Mouse (Mus musculus) spleen, postnatal 10 days (tissue): Measurements from ENCODE around the gene Klhl7.
A peak's percentile ranks its signal among the peaks of the same experiment; 100 is the strongest.
"Not testable (repeated sequence)": the region's sequence is repeated elsewhere in the genome, so short reads cannot be mapped to it uniquely, and the experiment has no call there.

ENCODE experiments used
- DNase-seq, 2 experiments: peaks; one replicate each; pipeline ENCODE4 v3.0.0; 2021 to 2022; ENCODE audit warnings: low spot score in 2 of 2

Gene Klhl7

GRCm38 (mm10) chr5:24095393-24095792 is 5.0 kb upstream of the Klhl7 start:
- no peak for DNase-seq

GRCm38 (mm10) chr5:24095881-24096280 is 4.5 kb upstream of the Klhl7 start:
- no peak for DNase-seq

GRCm38 (mm10) chr5:24100810-24101311 is 456 bp downstream of the Klhl7 start:
- peak; percentile 74 to 87 for DNase-seq

- no peak for DNase-seq
These were observed 1.2 kb downstream of the Klhl7 start for GRCm38 (mm10) chr5:24101446-24102140.

GRCm38 (mm10) chr5:24103235-24103634 is 2.8 kb downstream of the Klhl7 start:
- DNase-seq = not testable (repeated sequence)

- DNase-seq = no peak
These were observed 3.4 kb downstream of the Klhl7 start for GRCm38 (mm10) chr5:24103841-24104240.

GRCm38 (mm10) chr5:24107071-24107739 is 6.8 kb downstream of the Klhl7 start:
- DNase-seq = no peak

GRCm38 (mm10) chr5:24107740-24108098 is 7.3 kb downstream of the Klhl7 start:
- no peak for DNase-seq

GRCm38 (mm10) chr5:24110068-24110467 is 9.7 kb downstream of the Klhl7 start:
- DNase-seq = peak in 1 of 2 experiments; percentile 46

- DNase-seq = no peak
These were observed 11.9 kb downstream of the Klhl7 start for GRCm38 (mm10) chr5:24112116-24112903.

- no peak for DNase-seq
These were observed 21.8 kb downstream of the Klhl7 start for GRCm38 (mm10) chr5:24122221-24122620.

GRCm38 (mm10) chr5:24124175-24124574 is 23.8 kb downstream of the Klhl7 start:
- no peak for DNase-seq

GRCm38 (mm10) chr5:24124579-24125276 is 24.3 kb downstream of the Klhl7 start:
- DNase-seq = no peak

GRCm38 (mm10) chr5:24125910-24126636 is 25.7 kb downstream of the Klhl7 start:
- DNase-seq = no peak

GRCm38 (mm10) chr5:24126967-24127366 is 26.6 kb downstream of the Klhl7 start:
- no peak for DNase-seq

- no peak for DNase-seq
These were observed 46.6 kb downstream of the Klhl7 start for GRCm38 (mm10) chr5:24146964-24147363.

- no peak for DNase-seq
These were observed 51.8 kb downstream of the Klhl7 start for GRCm38 (mm10) chr5:24152199-24152598.

- DNase-seq = no peak
These were observed 56.4 kb downstream of the Klhl7 start for GRCm38 (mm10) chr5:24156774-24157173.

- peak; percentile 90 to 97 for DNase-seq
These were observed 64.5 kb downstream of the Klhl7 start, which contains the start of gene Nupl2 for GRCm38 (mm10) chr5:24164789-24165445. TSS of gene Nupl2 (plus strand) at chr5:24164963.

GRCm38 (mm10) chr5:24167263-24167662 is 66.9 kb downstream of the Klhl7 start:
- DNase-seq = no peak
